Mouse (Mus musculus) small intestine, adult 2 months (tissue): Measurements from ENCODE around the gene Ccdc88c. TPM values are rescaled to one million over a fixed set of nuclear protein-coding genes. Genes with fewer than 3 reads are reported as not detected.

ENCODE experiments used
- H3K27ac ChIP-seq: fragments of 200-500 bp; 2 replicates; pipeline ENCODE4 v1.5.1; 2012; ENCODE audit warnings: low read depth, low read length, control low read depth, inconsistent platforms; ENCODE audit not compliant: insufficient read depth
- H3K27me3 ChIP-seq: fragments of 200-500 bp; 2 replicates; pipeline ENCODE4 v1.6.1; 2012; ENCODE audit warnings: mild to moderate bottlenecking, moderate library complexity, low read length, inconsistent platforms; ENCODE audit not compliant: control insufficient read depth, insufficient read depth
- H3K36me3 ChIP-seq: fragments of 200-500 bp; 2 replicates; pipeline ENCODE4 v1.6.1; 2012; ENCODE audit warnings: mild to moderate bottlenecking, low read length, control low read depth, inconsistent platforms; ENCODE audit not compliant: control insufficient read depth, insufficient read depth
- H3K4me1 ChIP-seq: fragments of 200-500 bp; 2 replicates; pipeline ENCODE4 v1.6.1; 2012; ENCODE audit warnings: low read length, inconsistent platforms, mixed read lengths; ENCODE audit not compliant: control insufficient read depth, insufficient read depth, insufficient read length
- H3K4me3 ChIP-seq: fragments of 200-500 bp; 2 replicates; pipeline ENCODE4 v1.5.1; 2012; ENCODE audit warnings: low read depth, mild to moderate bottlenecking, control low read depth, inconsistent platforms, low read length, moderate library complexity
- CTCF ChIP-seq: fragments of 200-500 bp; IDR thresholded peaks from 2 replicates; pipeline ENCODE4 v1.5.1; 2012; ENCODE audit warnings: low read depth, mild to moderate bottlenecking, control low read depth, inconsistent platforms, low read length, moderate library complexity, mixed read lengths; ENCODE audit not compliant: insufficient replicate concordance, insufficient read length; ENCODE audit errors: extremely low read depth
- POLR2A ChIP-seq: fragments of 200-500 bp; IDR thresholded peaks from 2 replicates; pipeline ENCODE4 v1.6.1; 2012; ENCODE audit warnings: low read depth, mild to moderate bottlenecking, control low read depth, inconsistent platforms, low read length, moderate library complexity
- WGBS: fragments of 180-500 bp; shearing (Covaris S2); methylation state at CpG from one replicate; pipeline ENCODE4 v1.1.7; 2018; 5-methylcytosine and 5-hydroxymethylcytosine counted together
- polyA plus RNA-seq: library from polyadenylated mRNA; depleted of rRNA; stranded (reverse); fragments of >200 nt; gene quantifications from 2 replicates; pipeline ENCODE4 v1.2.3, GENCODE M21; 2012

Ccdc88c gene
- polyA plus RNA-seq, 1 experiment = 11.7 TPM

- H3K4me3 ChIP-seq = no peak overlapping the region
- peaks cover 76% of the 10 kb centered on the region for H3K36me3 ChIP-seq
- no peak for TF ChIP-seq POLR2A
- no peak overlapping the region for H3K27ac ChIP-seq
- H3K4me1 ChIP-seq = no peaks in the 10 kb centered on the region
- 81% methylated on average over 15 of the region's 15 CpGs for WGBS
- H3K27me3 ChIP-seq = no peaks in the 10 kb centered on the region
Measured at GRCm38 (mm10) chr12:100924646-100925339, 104.1 kb downstream of the Ccdc88c start.

- TF ChIP-seq POLR2A (no peak), CTCF (no peak)
- peaks cover 7% of the 10 kb centered on the region for H3K27me3 ChIP-seq
- H3K4me1 ChIP-seq = peaks cover 20% of the 10 kb centered on the region
- H3K27ac ChIP-seq = no peak overlapping the region
- peaks cover 31% of the 10 kb centered on the region for H3K36me3 ChIP-seq
- WGBS = 64% methylated on average over 12 of the region's 12 CpGs
- H3K4me3 ChIP-seq = no peak overlapping the region
Measured at GRCm38 (mm10) chr12:100910731-100911130, 118.1 kb downstream of the Ccdc88c start.

GRCm38 (mm10) chr12:100909765-100910164, 119.1 kb downstream of the Ccdc88c start:
- Histone ChIP-seq H3K4me1 (peaks cover 20% of the 10 kb centered on the region), H3K27ac (no peak overlapping the region), H3K4me3 (no peak overlapping the region), H3K27me3 (peaks cover 7% of the 10 kb centered on the region), H3K36me3 (peaks cover 23% of the 10 kb centered on the region)
- 20% methylated on average over 6 of the region's 6 CpGs for WGBS
- TF ChIP-seq CTCF = no peak
- TF ChIP-seq POLR2A = no peak

GRCm38 (mm10) chr12:100908298-100909034, 120.4 kb downstream of the Ccdc88c start:
- Histone ChIP-seq H3K4me3 (peak overlapping the region; percentile 60; the same call in 1 of the 2 replicates), H3K36me3 (peaks cover 14% of the 10 kb centered on the region), H3K27me3 (peaks cover 7% of the 10 kb centered on the region), H3K4me1 (peaks cover 20% of the 10 kb centered on the region), H3K27ac (no peak overlapping the region)
- TF ChIP-seq POLR2A (no peak), CTCF (no peak)
- 25% methylated on average over 10 of the region's 10 CpGs for WGBS

- H3K4me3 ChIP-seq = peak within 1 kb of the TSS; percentile 60
- H3K27me3 ChIP-seq = peaks cover 7% of the 10 kb centered on the region
- 6% methylated on average over 39 of the region's 39 CpGs for whole genome bisulfite sequencing
- no peak for TF ChIP-seq CTCF
- TF ChIP-seq POLR2A = no peak
- H3K4me1 ChIP-seq = peaks cover 20% of the 10 kb centered on the region
- H3K36me3 ChIP-seq = peaks cover 7% of the 10 kb centered on the region
- no peak within 1 kb of the TSS for H3K27ac ChIP-seq
Measured at GRCm38 (mm10) chr12:100907598-100908297, 121.1 kb downstream of the Ccdc88c start, which contains the start of gene Gpr68. Gene Gpr68 (minus strand): TSS chr12:100908198.

GRCm38 (mm10) chr12:100906861-100907260, 122.0 kb downstream of the Ccdc88c start:
- Histone ChIP-seq H3K27ac (no peak overlapping the region), H3K36me3 (0 out of 2 replicates have a peak, but pooled peaks cover under 1% of the 10 kb centered on the region), H3K27me3 (peaks cover 7% of the 10 kb centered on the region), H3K4me3 (no peak overlapping the region), H3K4me1 (peaks cover 20% of the 10 kb centered on the region)
- TF ChIP-seq POLR2A = no peak
- TF ChIP-seq CTCF = no peak
- 91% methylated on average over 5 of the region's 5 CpGs for WGBS

- TF ChIP-seq POLR2A = no peak
- TF ChIP-seq CTCF = no peak
- WGBS = 76% methylated on average over 9 of the region's 9 CpGs
- Histone ChIP-seq H3K4me3 (no peak overlapping the region), H3K27ac (no peak overlapping the region), H3K27me3 (peaks cover 21% of the 10 kb centered on the region), H3K4me1 (peaks cover 14% of the 10 kb centered on the region), H3K36me3 (no peaks in the 10 kb centered on the region)
Measured at GRCm38 (mm10) chr12:100903761-100904160, 125.1 kb downstream of the Ccdc88c start.
